Mouse (Mus musculus): ENCODE measurements around the gene Vmn1r173. TPM values are rescaled to one million over a fixed set of nuclear protein-coding genes. Genes with fewer than 3 reads are reported as not detected.

Gene Vmn1r173
- polyA plus RNA-seq (2021; fragmentation: Nextera tagmentation) = not detected in 2 replicates
- long read RNA-seq, experiment 1 = 0 reads
- long read RNA-seq, experiment 2 = 0 reads

DNA sequence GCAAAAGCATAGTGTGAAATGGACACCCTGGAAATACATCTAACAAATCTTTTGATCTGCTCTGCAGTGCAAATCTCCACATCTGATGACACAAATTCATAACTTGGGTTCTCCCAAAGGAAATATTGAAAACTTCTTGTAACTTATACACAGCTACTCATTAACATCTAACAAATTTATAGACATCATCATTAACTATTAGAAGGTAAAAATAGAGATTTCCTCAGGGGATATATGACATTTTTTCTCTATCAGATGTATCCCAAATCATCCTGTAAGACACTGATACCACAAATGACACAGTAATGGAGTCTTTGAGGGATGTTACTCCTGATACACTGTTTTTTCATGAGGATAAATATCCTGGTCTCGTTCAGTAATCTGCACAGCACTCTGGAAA is at the start of gene Vmn1r173:
TSS of gene Vmn1r173 (plus strand) at position 301 of the 400 bp plus-strand sequence.

GRCm38 (mm10) chr7:23658016-23658415 is 42.5 kb upstream of the Vmn1r173 start, which contains the start of gene Vmn1r172:
Vmn1r172 (plus strand) TSS chr7:23658316.

DNA sequence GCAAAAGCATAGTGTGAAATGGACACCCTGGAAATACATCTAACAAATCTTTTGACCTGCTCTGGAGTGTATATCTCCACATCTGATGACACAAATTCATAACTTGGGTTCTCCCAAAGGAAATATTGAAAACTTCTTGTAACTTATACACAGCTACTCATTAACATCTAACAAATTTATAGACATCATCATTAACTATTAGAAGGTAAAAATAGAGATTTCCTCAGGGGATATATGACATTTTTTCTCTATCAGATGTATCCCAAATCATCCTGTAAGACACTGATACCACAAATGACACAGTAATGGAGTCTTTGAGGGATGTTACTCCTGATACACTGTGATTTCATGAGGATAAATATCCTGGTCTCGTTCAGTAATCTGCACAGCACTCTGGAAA is 51.5 kb downstream of the Vmn1r173 start, which contains the start of gene Vmn1r174:
TSS of gene Vmn1r174 (plus strand) at position 301 of the 400 bp plus-strand sequence.

Other genes starting within 250 kb of the Vmn1r173 start
- gene Vmn1r167, start 193.5 kb upstream of the Vmn1r173 start, polyA plus RNA-seq (2021; fragmentation: Nextera tagmentation) = not detected in 2 replicates
- not detected in 2 replicates for gene Vmn1r168, start 161.0 kb upstream of the Vmn1r173 start, polyA plus RNA-seq (2021; fragmentation: Nextera tagmentation)
- gene Vmn1r169, start 125.2 kb upstream of the Vmn1r173 start, polyA plus RNA-seq (2021; fragmentation: Nextera tagmentation) = not detected in 2 replicates
- not detected in 2 replicates for gene Vmn1r170, start 94.5 kb upstream of the Vmn1r173 start, polyA plus RNA-seq (2021; fragmentation: Nextera tagmentation)
- not detected in 2 replicates for gene Vmn1r171, start 70.0 kb upstream of the Vmn1r173 start, polyA plus RNA-seq (2021; fragmentation: Nextera tagmentation)
- gene Vmn1r172, start 42.4 kb upstream of the Vmn1r173 start, polyA plus RNA-seq (2021; fragmentation: Nextera tagmentation) = not detected in 2 replicates
- gene Vmn1r174, start 51.6 kb downstream of the Vmn1r173 start, polyA plus RNA-seq (2021; fragmentation: Nextera tagmentation) = not detected in 2 replicates
- not detected in 2 replicates for gene Vmn1r175, start 109.9 kb downstream of the Vmn1r173 start, polyA plus RNA-seq (2021; fragmentation: Nextera tagmentation)
- not detected in 2 replicates for gene Vmn1r176, start 136.7 kb downstream of the Vmn1r173 start, polyA plus RNA-seq (2021; fragmentation: Nextera tagmentation)
- gene Vmn1r177, start 165.7 kb downstream of the Vmn1r173 start, polyA plus RNA-seq (2021; fragmentation: Nextera tagmentation) = not detected in 2 replicates
- not detected in 2 replicates for gene Vmn1r178, start 191.3 kb downstream of the Vmn1r173 start, polyA plus RNA-seq (2021; fragmentation: Nextera tagmentation)
- 0.03 TPM in 1 of 2 replicates, not detected in the other for gene Vmn1r179, start 226.3 kb downstream of the Vmn1r173 start, polyA plus RNA-seq (2021; fragmentation: Nextera tagmentation)
- not detected in 2 replicates for gene Vmn1r180, start 249.9 kb downstream of the Vmn1r173 start, polyA plus RNA-seq (2021; fragmentation: Nextera tagmentation)

Measured in left cerebral cortex, adult 6 months (tissue).